Mouse (Mus musculus) macrophage (primary cell): ENCODE results near the gene Gpr37. TPM values are rescaled to one million over a fixed set of nuclear protein-coding genes. Genes with fewer than 3 reads are reported as not detected.

ENCODE experiments used
- H3K27ac ChIP-seq: fragments of 350-480 bp; formaldehyde crosslinking; 2 replicates; pipeline ENCODE4 v1.9.0; 2021
- H3K36me3 ChIP-seq: fragments of 350-480 bp; formaldehyde crosslinking; 2 replicates; pipeline ENCODE4 v1.9.0; 2021; ENCODE audit errors: inconsistent target
- H3K4me3 ChIP-seq: fragments of 350-480 bp; formaldehyde crosslinking; 2 replicates; pipeline ENCODE4 v1.9.0; 2021; ENCODE audit errors: inconsistent target
- H3K79me2 ChIP-seq: fragments of 350-480 bp; formaldehyde crosslinking; 2 replicates; pipeline ENCODE4 v1.9.0; 2021; ENCODE audit errors: inconsistent target
- WGBS: methylation state at CpG from one replicate; pipeline ENCODE4 v1.1.7; 2026; ENCODE audit warnings: inconsistent platforms; ENCODE audit not compliant: missing documents; 5-methylcytosine and 5-hydroxymethylcytosine counted together
- polyA plus RNA-seq: library from polyadenylated mRNA; stranded (reverse); fragments of 250-400 nt; gene quantifications from 3 replicates; pipeline ENCODE4 v1.2.4, GENCODE M21; 2018; ENCODE audit warnings: inconsistent platforms
- total RNA-seq, 78 experiments: library from RNA; depleted of rRNA; stranded (reverse); fragments of 250-400 nt; gene quantifications; 1 replicate in 9 of 78; 2 replicates in 24 of 78; 3 replicates in 43 of 78; 4 replicates in 2 of 78; pipeline ENCODE4 v1.2.4; 2018; ENCODE audit warnings: inconsistent platforms in 56 of 78

Gpr37 gene
- not detected for total RNA-seq (2018; cell fraction: chromatin; rRNA removed)
- not detected for total RNA-seq (2018; cell fraction: cytosol; rRNA removed)
- not detected for total RNA-seq (2018; cell fraction: nucleus; rRNA removed)
- polyA plus RNA-seq: not detected in 3 replicates

- 44% methylated on average over 7 of the region's 7 CpGs for WGBS
- Histone ChIP-seq H3K36me3 (no peaks in the 10 kb centered on the region), H3K79me2 (no peaks in the 10 kb centered on the region), H3K4me3 (no peak within 1 kb of the TSS), H3K27ac (no peak within 1 kb of the TSS)
Measured at GRCm38 (mm10) chr6:25690629-25691028, at the start of gene Gpr37. Gene Gpr37 (minus strand): TSS chr6:25690729.

GRCm38 (mm10) chr6:25736533-25736932 lies 46.0 kb upstream of the Gpr37 start:
- Histone ChIP-seq H3K27ac (no peak overlapping the region), H3K4me3 (no peak overlapping the region), H3K79me2 (no peaks in the 10 kb centered on the region), H3K36me3 (no peaks in the 10 kb centered on the region)

GRCm38 (mm10) chr6:25726560-25726959 lies 36.0 kb upstream of the Gpr37 start:
- Histone ChIP-seq H3K27ac (no peak overlapping the region), H3K79me2 (no peaks in the 10 kb centered on the region), H3K4me3 (no peak overlapping the region), H3K36me3 (no peaks in the 10 kb centered on the region)
- 90% methylated on average over 1 of the region's 1 CpGs for WGBS

GRCm38 (mm10) chr6:25710601-25711000 lies 20.1 kb upstream of the Gpr37 start:
- WGBS: 36% methylated on average over 2 of the region's 2 CpGs
- no peak overlapping the region for H3K27ac ChIP-seq
- no peaks in the 10 kb centered on the region for H3K79me2 ChIP-seq
- no peaks in the 10 kb centered on the region for H3K36me3 ChIP-seq
- no peak overlapping the region for H3K4me3 ChIP-seq

GRCm38 (mm10) chr6:25709250-25709895 lies 18.8 kb upstream of the Gpr37 start:
- Histone ChIP-seq H3K4me3 (no peak overlapping the region), H3K36me3 (no peaks in the 10 kb centered on the region), H3K27ac (no peak overlapping the region), H3K79me2 (no peaks in the 10 kb centered on the region)
- WGBS: 72% methylated on average over 6 of the region's 6 CpGs

GRCm38 (mm10) chr6:25699956-25700355 lies 9.4 kb upstream of the Gpr37 start:
- WGBS: 63% methylated on average over 2 of the region's 2 CpGs
- Histone ChIP-seq H3K4me3 (no peak overlapping the region), H3K27ac (no peak overlapping the region), H3K79me2 (no peaks in the 10 kb centered on the region), H3K36me3 (no peaks in the 10 kb centered on the region)

- no peak overlapping the region for H3K4me3 ChIP-seq
- no peak overlapping the region for H3K27ac ChIP-seq
- 5% methylated on average over 5 of the region's 5 CpGs for WGBS
- no peaks in the 10 kb centered on the region for H3K79me2 ChIP-seq
- no peaks in the 10 kb centered on the region for H3K36me3 ChIP-seq
Measured at GRCm38 (mm10) chr6:25690284-25690605, 284 bp downstream of the Gpr37 start.

- Histone ChIP-seq H3K27ac (no peak overlapping the region), H3K36me3 (no peaks in the 10 kb centered on the region), H3K79me2 (no peaks in the 10 kb centered on the region), H3K4me3 (no peak overlapping the region)
- 3% methylated on average over 43 of the region's 43 CpGs for WGBS
Measured at GRCm38 (mm10) chr6:25689520-25690283, 827 bp downstream of the Gpr37 start.

- Histone ChIP-seq H3K4me3 (no peak overlapping the region), H3K27ac (no peak overlapping the region), H3K36me3 (no peaks in the 10 kb centered on the region), H3K79me2 (no peaks in the 10 kb centered on the region)
- 6% methylated on average over 25 of the region's 25 CpGs for WGBS
Measured at GRCm38 (mm10) chr6:25688927-25689519, 1.5 kb downstream of the Gpr37 start.

GRCm38 (mm10) chr6:25686760-25687200 lies 3.7 kb downstream of the Gpr37 start:
- Histone ChIP-seq H3K27ac (no peak overlapping the region), H3K36me3 (no peaks in the 10 kb centered on the region), H3K4me3 (no peak overlapping the region), H3K79me2 (no peaks in the 10 kb centered on the region)
- 64% methylated on average over 3 of the region's 3 CpGs for WGBS

- WGBS: 85% methylated on average over 2 of the region's 2 CpGs
- no peaks in the 10 kb centered on the region for H3K36me3 ChIP-seq
Measured at GRCm38 (mm10) chr6:25684391-25684790, 6.1 kb downstream of the Gpr37 start.

GRCm38 (mm10) chr6:25675111-25675510 lies 15.4 kb downstream of the Gpr37 start:
- WGBS: 87% methylated on average over 4 of the region's 4 CpGs
- no peak overlapping the region for H3K4me3 ChIP-seq
- no peaks in the 10 kb centered on the region for H3K79me2 ChIP-seq
- H3K36me3 ChIP-seq: no peaks in the 10 kb centered on the region
- no peak overlapping the region for H3K27ac ChIP-seq

More at GRCm38 (mm10) chr6:25684391-25684790, 6.1 kb downstream of the Gpr37 start:
- H3K79me2 ChIP-seq: no peaks in the 10 kb centered on the region
- H3K4me3 ChIP-seq: no peak overlapping the region
- H3K27ac ChIP-seq: no peak overlapping the region

GRCm38 (mm10) chr6:25673801-25674200 lies 16.7 kb downstream of the Gpr37 start:
- no peak overlapping the region for H3K4me3 ChIP-seq
- no peaks in the 10 kb centered on the region for H3K79me2 ChIP-seq
- H3K36me3 ChIP-seq: no peaks in the 10 kb centered on the region
- 64% methylated on average over 3 of the region's 3 CpGs for WGBS
- H3K27ac ChIP-seq: no peak overlapping the region

- no peak overlapping the region for H3K4me3 ChIP-seq
- WGBS: 46% methylated on average over 4 of the region's 4 CpGs
Measured at GRCm38 (mm10) chr6:25670150-25670549, 20.4 kb downstream of the Gpr37 start.

GRCm38 (mm10) chr6:25663942-25664341 lies 26.6 kb downstream of the Gpr37 start:
- H3K36me3 ChIP-seq: no peaks in the 10 kb centered on the region
- H3K79me2 ChIP-seq: no peaks in the 10 kb centered on the region
- no peak overlapping the region for H3K4me3 ChIP-seq
- H3K27ac ChIP-seq: no peak overlapping the region
- 92% methylated on average over 2 of the region's 2 CpGs for WGBS

More at GRCm38 (mm10) chr6:25670150-25670549, 20.4 kb downstream of the Gpr37 start:
- Histone ChIP-seq H3K79me2 (no peaks in the 10 kb centered on the region), H3K27ac (no peak overlapping the region), H3K36me3 (no peaks in the 10 kb centered on the region)
